Mouse (Mus musculus) embryonic fibroblast, embryonic 13.5 days (primary cell): ENCODE data around the gene Erlin1.

Experiments used
- CTCF ChIP-seq: IDR thresholded peaks from 2 replicates; pipeline ENCODE4 v1.5.1; 2011; ENCODE audit warnings: mild to moderate bottlenecking, control low read depth, low read length, moderate library complexity, borderline replicate concordance; ENCODE audit not compliant: insufficient read depth
- POLR2A ChIP-seq: IDR thresholded peaks from 2 replicates; pipeline ENCODE4 v1.6.1; 2011; ENCODE audit warnings: low read depth, mild to moderate bottlenecking, control low read depth, low read length, moderate library complexity

GRCm38 (mm10) chr19:44032046-44032744, 37.4 kb downstream of the Erlin1 start:
- no peak for TF ChIP-seq CTCF
- no peak for TF ChIP-seq POLR2A
